10 mouse cellular contexts compared by ENCODE assay signal in genomic region chr2:30809503-30809902, GRCm38 (mm10). TPM values are rescaled to one million over a fixed set of nuclear protein-coding genes. Genes with fewer than 3 reads are reported as not detected.
A peak's percentile ranks its signal among the peaks of the same experiment; 100 is the strongest.
DNase-seq lines count a peak whose midpoint lies in the region; ATAC-seq and TF ChIP-seq lines count a peak whose summit lies in the region.
"Had no signal": no experiment of that assay in that cellular context is flagged by ENCODE, and none has a peak within 500 bp of the region (broad histone marks: within the 10 kb centered on the region; RNA-seq: fewer than 3 reads in every experiment).

No protein-coding gene starts in this region.

- H3K4me1 ChIP-seq in heart, embryonic 11.5 days (ENCODE audit: control insufficient read depth, insufficient read depth, low read length), result peaks cover 11% of the 10 kb centered on the region; the same call in 1 of the 2 replicates
- H3K4me1 ChIP-seq in testis, adult 2 months (ENCODE audit: control insufficient read depth, insufficient read depth, low read length), result peaks cover 7% of the 10 kb centered on the region; the same call in 1 of the 2 replicates
- H3K4me1 ChIP-seq in lung, postnatal 0 days (ENCODE audit: insufficient read depth, low read depth, low read length), result peaks cover 9% of the 10 kb centered on the region

- no peaks in the 10 kb centered on the region for H3K27me3 ChIP-seq in heart, embryonic 11.5 days (ENCODE audit: control insufficient read depth, insufficient read depth, low read length)
- H3K27me3 ChIP-seq in testis, adult 2 months (ENCODE audit: control insufficient read depth, insufficient read depth, low read length), result no peaks in the 10 kb centered on the region
- no peaks in the 10 kb centered on the region for H3K27me3 ChIP-seq in lung, postnatal 0 days (replicated peaks; ENCODE audit: insufficient read depth, low read length)

- ATAC-seq in heart, embryonic 11.5 days (replicated peaks; ENCODE audit: insufficient number of reproducible peaks, low FRiP score, low TSS enrichment), result no peak
- ATAC-seq in lung, postnatal 0 days, result no peak
- no peak for ATAC-seq in activated CD4-positive, CD25-positive, alpha-beta regulatory T cell, adult 4 months
- no peak for ATAC-seq in erythroid progenitor cell, adult 5-6 weeks (replicated peaks; ENCODE audit: low FRiP score, poor library complexity, severe bottlenecking)

- 81% methylated on average over 5 of the region's 5 CpGs for WGBS in heart, embryonic 11.5 days (ENCODE audit: insufficient replicate concordance)
- WGBS in lung, postnatal 0 days, result 47% methylated on average over 5 of the region's 5 CpGs

- H3K4me3 ChIP-seq in heart, embryonic 11.5 days (ENCODE audit: low read depth, low read length), result no peak overlapping the region
- peak overlapping the region; percentile 73 for H3K4me3 ChIP-seq in testis, adult 2 months (ENCODE audit: control insufficient read depth, low read depth, low read length)
- H3K4me3 ChIP-seq in lung, postnatal 0 days (ENCODE audit: low read depth, low read length), result no peak overlapping the region

- H3K4me2 ChIP-seq in heart, embryonic 11.5 days, result peak overlapping the region; percentile 2; the same call in 1 of the 2 replicates
- no peak overlapping the region for H3K4me2 ChIP-seq in lung, postnatal 0 days (replicated peaks; ENCODE audit: low read depth, low read length)

- H3K27ac ChIP-seq in heart, embryonic 11.5 days (ENCODE audit: low read depth, low read length), result no peak overlapping the region
- no peak overlapping the region; the same call in 1 of the 2 replicates for H3K27ac ChIP-seq in testis, adult 2 months (ENCODE audit: control insufficient read depth, insufficient read depth, low read depth, low read length)
- H3K27ac ChIP-seq in lung, postnatal 0 days (ENCODE audit: low read length), result no peak overlapping the region
- H3K27ac ChIP-seq: macrophage had no signal

- no peaks in the 10 kb centered on the region for H3K9me3 ChIP-seq in heart, embryonic 11.5 days (replicated peaks; ENCODE audit: control insufficient read depth, low read length)
- no peaks in the 10 kb centered on the region for H3K9me3 ChIP-seq in lung, postnatal 0 days (ENCODE audit: low read length)

- H3K9ac ChIP-seq in heart, embryonic 11.5 days (ENCODE audit: low read depth, low read length), result no peak overlapping the region
- H3K9ac ChIP-seq in lung, postnatal 0 days (replicated peaks; ENCODE audit: low read depth), result no peak overlapping the region

- H3K36me3 ChIP-seq in heart, embryonic 11.5 days (ENCODE audit: control insufficient read depth, insufficient read depth, low read length), result 0 out of 2 replicates have a peak, but pooled peaks cover 3% of the 10 kb centered on the region
- H3K36me3 ChIP-seq in testis, adult 2 months (ENCODE audit: control insufficient read depth, insufficient read depth, low read length), result no peaks in the 10 kb centered on the region; the same call in 1 of the 2 replicates
- no peaks in the 10 kb centered on the region for H3K36me3 ChIP-seq in lung, postnatal 0 days (ENCODE audit: insufficient read depth, low read length)

- DNase-seq in heart, adult 11 months, result no peak
- DNase-seq in testis, postnatal 10 days (ENCODE audit: low spot score), result no peak
- DNase-seq in lung, postnatal 0 days (ENCODE audit: low spot score), result peak; percentile 58
- DNase-seq in retina, embryonic 14.5 days (ENCODE audit: low spot score), result no peak
- DNase-seq: thymus, postnatal 36 days had no signal

- no peak for TF ChIP-seq CTCF in testis, adult 2 months (IDR thresholded peaks at IDR 0.05; ENCODE audit: control insufficient read depth, insufficient read depth, insufficient replicate concordance, low read depth, low read length)
- TF ChIP-seq CTCF in lung, postnatal 0 days (IDR thresholded peaks at IDR 0.05), result no peak

- no peak for TF ChIP-seq EP300 in lung, postnatal 0 days (IDR thresholded peaks at IDR 0.05)

- TF ChIP-seq POLR2A in testis, adult 2 months (IDR thresholded peaks at IDR 0.05; ENCODE audit: control insufficient read depth, low read depth, low read length), result no peak

RNA-seq across cellular contexts. Expression of gene Ntmt1, which starts 1.9 kb away (rescaled TPM):
- polyA plus RNA-seq in heart, embryonic 11.5 days (2014; fragmentation: Nextera tagmentation; extraction: Ambion mirVana), result 82.6 and 87.5 TPM in 2 replicates
- 49.5 and 53.9 TPM in 2 replicates for polyA plus RNA-seq in testis, adult 2 months (2012; rRNA removed)
- polyA plus RNA-seq in lung, postnatal 0 days (2015; fragmentation: Nextera tagmentation; extraction: Ambion mirVana), result 49.4 and 50.7 TPM in 2 replicates
- polyA plus RNA-seq in activated CD4-positive, CD25-positive, alpha-beta regulatory T cell, adult 4 months (2017; shearing (Covaris generic)), result 10 to 100 TPM; 28.2 to 38.9 TPM
- 1.7 and 2.2 TPM in 2 replicates for total RNA-seq in erythroid progenitor cell, adult 5-6 weeks (2015; ENCODE audit: low replicate concordance)
- 4.0 TPM in 1 of 2 replicates, not detected in the other for total RNA-seq in erythroid progenitor cell, adult 5-6 weeks (2017; ENCODE audit: low replicate concordance)

RNA-seq across cellular contexts. Expression of gene 1700001O22Rik, which starts 6.0 kb away (rescaled TPM):
- 1.2 and 1.6 TPM in 2 replicates for polyA plus RNA-seq in heart, embryonic 11.5 days (2014; fragmentation: Nextera tagmentation; extraction: Ambion mirVana)
- polyA plus RNA-seq in testis, adult 2 months (2012; rRNA removed), result 905 and 964 TPM in 2 replicates
- polyA plus RNA-seq in lung, postnatal 0 days (2015; fragmentation: Nextera tagmentation; extraction: Ambion mirVana), result 0.47 and 0.94 TPM in 2 replicates
- under 1 TPM; 0.73 to 0.76 TPM for polyA plus RNA-seq in activated CD4-positive, CD25-positive, alpha-beta regulatory T cell, adult 4 months (2017; shearing (Covaris generic))
- total RNA-seq in erythroid progenitor cell, adult 5-6 weeks (2015; ENCODE audit: low replicate concordance), result not detected in 2 replicates
- total RNA-seq in erythroid progenitor cell, adult 5-6 weeks (2017; ENCODE audit: low replicate concordance), result not detected in 2 replicates
- polyA plus RNA-seq: macrophage had no signal

RNA-seq across cellular contexts. Expression of gene Asb6, which starts 20.6 kb away (rescaled TPM):
- polyA plus RNA-seq in heart, embryonic 11.5 days (2014; fragmentation: Nextera tagmentation; extraction: Ambion mirVana), result 20.2 and 22.8 TPM in 2 replicates
- polyA plus RNA-seq in testis, adult 2 months (2012; rRNA removed), result 9.3 and 10.5 TPM in 2 replicates
- polyA plus RNA-seq in lung, postnatal 0 days (2015; fragmentation: Nextera tagmentation; extraction: Ambion mirVana), result 24.9 and 26.1 TPM in 2 replicates
- polyA plus RNA-seq in activated CD4-positive, CD25-positive, alpha-beta regulatory T cell, adult 4 months (2017; shearing (Covaris generic)), result 10 to 100 TPM; 27.4 to 36.2 TPM
- 39.8 and 43.6 TPM in 2 replicates for total RNA-seq in erythroid progenitor cell, adult 5-6 weeks (2015; ENCODE audit: low replicate concordance)
- total RNA-seq in erythroid progenitor cell, adult 5-6 weeks (2017; ENCODE audit: low replicate concordance), result 61.4 and 62.3 TPM in 2 replicates

RNA-seq across cellular contexts. Expression of gene Prrx2, which starts 25.3 kb away (rescaled TPM):
- polyA plus RNA-seq in heart, embryonic 11.5 days (2014; fragmentation: Nextera tagmentation; extraction: Ambion mirVana), result 55.8 and 63.2 TPM in 2 replicates
- 1.0 and 1.5 TPM in 2 replicates for polyA plus RNA-seq in testis, adult 2 months (2012; rRNA removed)
- polyA plus RNA-seq in lung, postnatal 0 days (2015; fragmentation: Nextera tagmentation; extraction: Ambion mirVana), result 2.9 and 4.3 TPM in 2 replicates
- not detected for polyA plus RNA-seq in activated CD4-positive, CD25-positive, alpha-beta regulatory T cell, adult 4 months (2017; shearing (Covaris generic))
- not detected in 2 replicates for total RNA-seq in erythroid progenitor cell, adult 5-6 weeks (2015; ENCODE audit: low replicate concordance)
- 0.77 TPM in 1 of 2 replicates, not detected in the other for total RNA-seq in erythroid progenitor cell, adult 5-6 weeks (2017; ENCODE audit: low replicate concordance)
- polyA plus RNA-seq: macrophage had no signal

Comparison
In these comparisons a context has a peak if more than half of its experiments do, and no peak if none do; other contexts are left out.
1. RNA of gene 1700001O22Rik, which starts 6.0 kb away (polyA plus RNA-seq): 905 to 964 TPM in testis, adult 2 months; 1.2 to 1.6 TPM in heart, embryonic 11.5 days, 0.73 to 0.76 TPM in activated CD4-positive, CD25-positive, alpha-beta regulatory T cell, adult 4 months and 0.47 to 0.94 TPM in lung, postnatal 0 days; every median in the first group is over 100 times any median in the second.